Mouse (Mus musculus) cerebellum, postnatal 14 days (tissue): ENCODE results near the gene Gm3383.
"Not testable (repeated sequence)": the region's sequence is repeated elsewhere in the genome, so short reads cannot be mapped to it uniquely, and the experiment has no call there.

Experiments used
- DNase-seq, 2 experiments: peaks; one replicate each; pipeline ENCODE4 v3.0.0; 2021; ENCODE audit warnings: mixed read lengths in 2 of 2

The Gm3383 gene

DNA sequence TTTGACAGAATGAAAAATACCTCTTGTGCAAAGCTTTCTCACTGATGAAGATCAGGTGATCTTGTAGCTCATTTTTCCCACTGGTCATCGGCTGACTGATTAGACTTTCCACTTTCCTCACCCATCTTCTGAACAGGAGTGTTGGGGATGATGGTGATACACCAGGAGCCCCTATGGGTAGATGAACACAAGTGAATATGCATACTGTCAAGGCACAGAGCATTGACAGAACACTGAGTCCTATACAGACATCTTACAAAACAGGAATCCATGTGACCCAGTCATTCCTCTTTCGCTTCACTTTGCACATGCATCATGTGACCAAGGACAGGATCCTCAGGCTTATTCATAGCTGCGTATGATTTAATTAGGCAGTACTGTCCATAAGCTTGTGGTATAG is at the start of gene Gm3383:
Gene Gm3383, minus strand, starts transcription at position 101 of the 400 bp plus-strand sequence.
- not testable (repeated sequence) for DNase-seq

DNA sequence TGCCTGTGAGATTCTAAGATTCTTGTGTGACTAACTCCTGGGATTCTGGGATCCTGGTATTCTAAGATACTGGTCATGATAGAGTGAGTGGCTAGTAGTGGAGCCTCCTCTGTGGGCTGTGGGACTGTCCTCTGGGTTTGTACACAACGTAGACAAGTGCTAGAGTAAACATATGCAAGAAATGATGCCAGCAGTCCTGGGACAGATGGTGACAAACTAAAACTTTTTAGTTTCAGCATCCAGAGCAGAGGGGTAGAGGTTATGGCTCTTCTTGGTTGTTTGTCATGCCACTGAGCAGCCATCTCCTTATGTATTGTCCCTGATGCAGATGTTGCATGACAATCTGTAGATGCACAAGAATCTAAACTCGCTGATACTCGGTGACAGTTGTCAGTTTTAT is 48.1 kb upstream of the Gm3383 start:
- not testable (repeated sequence) for DNase-seq

DNA sequence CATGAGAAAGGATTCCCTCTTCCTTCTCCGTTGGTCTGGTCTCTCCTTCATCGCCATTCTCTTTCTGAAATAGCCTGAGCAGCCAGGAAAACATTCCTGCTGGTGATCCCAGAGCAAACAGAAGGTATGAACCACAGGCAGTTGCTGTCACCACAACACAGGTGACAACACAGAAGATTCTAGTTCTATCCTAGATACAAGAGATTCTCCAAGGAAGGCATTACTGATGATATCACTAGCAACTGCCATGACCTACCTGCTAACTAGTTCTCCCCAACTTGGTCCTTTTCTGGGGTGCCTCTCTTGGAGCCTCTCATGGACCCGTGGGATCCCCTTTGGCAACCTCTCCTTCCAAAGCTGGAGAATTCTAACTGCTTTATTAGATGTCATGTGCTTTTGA is 22.4 kb upstream of the Gm3383 start, which contains the start of gene Gm3424:
Gene Gm3424, minus strand, starts transcription at position 101 of the 400 bp plus-strand sequence.
- DNase-seq = not testable (repeated sequence)

DNA sequence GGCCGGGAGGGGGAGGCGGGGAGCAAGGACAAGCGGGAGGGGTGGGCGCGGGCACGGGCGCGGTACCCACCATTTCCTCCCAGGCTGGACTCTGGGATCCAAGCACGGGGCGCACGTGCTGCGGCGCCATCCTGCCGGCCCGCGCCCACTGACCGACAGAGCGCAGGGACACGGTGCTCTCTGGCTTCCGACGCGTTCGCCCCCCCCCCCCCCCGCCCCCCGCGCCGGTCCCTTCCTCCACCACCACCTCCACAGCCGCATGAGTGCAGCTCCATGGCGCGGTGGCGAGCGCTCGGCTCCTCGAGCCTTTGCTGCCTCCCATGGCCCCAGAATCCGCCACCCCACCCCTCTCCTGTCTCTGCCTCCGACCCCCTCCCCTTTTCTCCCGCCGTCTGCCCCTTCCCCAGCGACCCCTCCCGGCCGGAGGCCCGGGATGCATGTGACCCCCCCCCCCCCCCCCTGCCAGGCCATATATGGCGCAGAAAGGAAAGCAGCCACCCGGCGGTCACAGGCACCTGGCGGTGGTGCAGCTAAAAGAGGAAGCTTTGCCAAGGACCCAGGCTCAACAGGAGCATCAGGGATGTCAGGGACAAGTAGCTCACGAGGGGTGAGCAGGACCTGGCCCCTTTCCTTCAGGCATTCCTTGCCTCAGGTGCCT is 5.0 kb upstream of the Gm3383 start:
- not testable (repeated sequence) for DNase-seq

DNA sequence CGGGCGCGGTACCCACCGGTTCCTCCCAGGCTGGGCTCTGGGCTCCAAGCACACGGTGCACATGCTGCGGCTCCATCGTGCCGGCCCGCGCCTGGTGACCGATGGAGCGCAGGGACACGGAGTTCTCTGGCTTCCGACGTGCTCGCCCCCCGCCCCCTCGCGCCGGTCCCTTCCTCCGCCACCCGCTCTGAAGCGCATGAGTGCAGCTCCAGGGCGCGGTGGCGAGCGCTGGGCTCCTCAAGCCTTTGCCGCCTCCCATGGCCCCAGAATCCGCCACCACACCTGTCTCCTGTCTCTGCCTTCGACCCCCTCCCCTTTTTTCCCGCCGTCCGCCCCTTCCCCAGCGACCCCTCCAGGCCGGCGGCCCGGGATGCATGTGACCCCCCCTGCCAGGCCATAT is 66.3 kb downstream of the Gm3383 start, which contains the start of gene Gm3373:
Gene Gm3373, minus strand, starts transcription at position 101 of the 400 bp plus-strand sequence.
- DNase-seq = not testable (repeated sequence)

DNA sequence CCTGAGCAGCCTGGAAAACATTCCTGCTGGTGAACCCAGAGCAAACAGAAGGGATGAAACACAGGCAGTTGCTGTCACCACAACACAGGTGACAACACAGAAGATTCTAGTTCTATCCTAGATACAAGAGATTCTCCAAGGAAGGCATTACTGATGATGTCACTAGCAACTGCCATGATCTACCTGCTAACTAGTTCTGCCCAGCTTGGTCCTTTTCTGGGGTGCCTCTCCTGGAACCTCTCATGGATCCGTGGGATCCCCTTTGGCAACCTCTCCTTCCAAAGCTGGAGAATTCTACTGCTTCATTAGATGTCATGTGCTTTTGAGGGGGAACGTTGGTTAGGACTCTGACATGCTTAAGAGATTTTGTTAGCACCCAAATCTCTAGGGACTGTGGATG is 120.4 kb downstream of the Gm3383 start, which contains the start of gene Gm9603:
Gene Gm9603, minus strand, starts transcription at position 101 of the 400 bp plus-strand sequence.
- not testable (repeated sequence) for DNase-seq

DNA sequence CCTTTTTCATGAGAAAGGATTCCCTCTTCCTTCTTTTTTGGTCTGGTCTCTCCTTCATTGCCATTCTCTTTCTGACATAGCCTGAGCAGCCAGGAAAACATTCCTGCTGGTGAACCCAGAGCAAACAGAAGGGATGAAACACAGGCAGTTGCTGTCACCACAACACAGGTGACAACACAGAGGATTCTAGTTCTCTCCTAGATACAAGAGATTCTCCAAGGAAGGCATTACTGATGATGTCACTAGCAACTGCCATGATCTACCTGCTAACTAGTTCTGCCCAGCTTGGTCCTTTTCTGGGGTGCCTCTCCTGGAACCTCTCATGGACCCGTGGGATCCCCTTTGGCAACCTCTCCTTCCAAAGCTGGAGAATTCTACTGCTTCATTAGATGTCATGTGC is 174.9 kb downstream of the Gm3383 start, which contains the start of gene Gm8265:
Gene Gm8265, minus strand, starts transcription at position 101 of the 400 bp plus-strand sequence.
- DNase-seq = not testable (repeated sequence)
